Mouse (Mus musculus) hindbrain, embryonic 15.5 days (tissue): ENCODE data around the gene Rtl1. TPM values are rescaled to one million over a fixed set of nuclear protein-coding genes. Genes with fewer than 3 reads are reported as not detected.
A peak's percentile ranks its signal among the peaks of the same experiment; 100 is the strongest.

Experiments used
- ATAC-seq: fragments of 200-750 bp; cut with Nextera tagmentation; 2 replicates; pipeline ENCODE4 v1.8.0; 2017; ENCODE audit warnings: low read depth, moderate number of reproducible peaks, moderate TSS enrichment; ENCODE audit not compliant: low FRiP score
- H3K27ac ChIP-seq: fragments of 300-500 bp; sonication (generic); replicated peaks from 2 replicates; pipeline ENCODE4 v1.5.1; 2015; ENCODE audit warnings: mild to moderate bottlenecking, inconsistent platforms
- H3K27me3 ChIP-seq: fragments of 300-500 bp; sonication (generic); 2 replicates; pipeline ENCODE4 v1.6.1; 2015; ENCODE audit warnings: control low read depth, inconsistent platforms
- H3K36me3 ChIP-seq: fragments of 300-500 bp; sonication (generic); 2 replicates; pipeline ENCODE4 v1.6.1; 2015; ENCODE audit warnings: control low read depth, inconsistent platforms
- H3K4me1 ChIP-seq: fragments of 300-500 bp; sonication (generic); replicated peaks from 2 replicates; pipeline ENCODE4 v1.6.1; 2015; ENCODE audit warnings: control low read depth, inconsistent platforms
- H3K4me2 ChIP-seq: fragments of 300-500 bp; sonication (generic); 2 replicates; pipeline ENCODE4 v1.6.1; 2015; ENCODE audit warnings: moderate library complexity, mild to moderate bottlenecking, inconsistent platforms
- H3K4me3 ChIP-seq: fragments of 300-500 bp; sonication (generic); 2 replicates; pipeline ENCODE4 v1.5.1; 2015; ENCODE audit warnings: mild to moderate bottlenecking, inconsistent platforms
- H3K9ac ChIP-seq: fragments of 300-500 bp; sonication (generic); 2 replicates; pipeline ENCODE4 v1.6.1; 2015; ENCODE audit warnings: inconsistent platforms
- H3K9me3 ChIP-seq: fragments of 300-500 bp; sonication (generic); 2 replicates; pipeline ENCODE4 v1.6.1; 2016; ENCODE audit warnings: control low read depth, inconsistent platforms
- WGBS: fragments of 180-500 bp; shearing (Covaris S2); methylation state at CpG from one replicate; pipeline ENCODE4 v1.1.7; 2015; 5-methylcytosine and 5-hydroxymethylcytosine counted together
- polyA plus RNA-seq: library from polyadenylated mRNA; unstranded; fragments of >200 nt; fragmentation: Nextera tagmentation; extraction: Ambion mirVana; gene quantifications from 2 replicates; pipeline ENCODE4 v1.2.1, GENCODE M21; 2015

The Rtl1 gene
- polyA plus RNA-seq, 1 experiment from 2014 or later, result 1.9 TPM

GRCm38 (mm10) chr12:109560111-109560695 is 39.9 kb downstream of the Rtl1 start:
- Histone ChIP-seq H3K36me3 (peaks cover 47% of the 10 kb centered on the region), H3K9ac (no peak overlapping the region), H3K27ac (no peak overlapping the region), H3K4me2 (no peak overlapping the region), H3K27me3 (no peaks in the 10 kb centered on the region), H3K9me3 (no peaks in the 10 kb centered on the region), H3K4me3 (no peak overlapping the region), H3K4me1 (peaks cover 10% of the 10 kb centered on the region; the same call in 1 of the 2 replicates)
- WGBS, result 25% methylated on average over 10 of the region's 10 CpGs
- no peak for ATAC-seq

- H3K9me3 ChIP-seq, result no peaks in the 10 kb centered on the region
- peaks cover 10% of the 10 kb centered on the region; the same call in 1 of the 2 replicates for H3K4me1 ChIP-seq
- peaks cover 53% of the 10 kb centered on the region for H3K36me3 ChIP-seq
- no peaks in the 10 kb centered on the region for H3K27me3 ChIP-seq
- no peak overlapping the region for H3K9ac ChIP-seq
- no peak for ATAC-seq
- no peak overlapping the region for H3K27ac ChIP-seq
- no peak overlapping the region for H3K4me2 ChIP-seq
- 67% methylated on average over 7 of the region's 7 CpGs for WGBS
- no peak overlapping the region for H3K4me3 ChIP-seq
Measured at GRCm38 (mm10) chr12:109558891-109559487, 41.1 kb downstream of the Rtl1 start.

GRCm38 (mm10) chr12:109558226-109558824 is 41.8 kb downstream of the Rtl1 start:
- WGBS, result 52% methylated on average over 12 of the region's 12 CpGs
- peaks cover 10% of the 10 kb centered on the region; the same call in 1 of the 2 replicates for H3K4me1 ChIP-seq
- no peak overlapping the region for H3K4me2 ChIP-seq
- H3K27me3 ChIP-seq, result no peaks in the 10 kb centered on the region
- H3K9ac ChIP-seq, result no peak overlapping the region
- H3K9me3 ChIP-seq, result no peaks in the 10 kb centered on the region
- no peak overlapping the region for H3K27ac ChIP-seq
- H3K36me3 ChIP-seq, result peaks cover 47% of the 10 kb centered on the region
- H3K4me3 ChIP-seq, result no peak overlapping the region
- 0 out of 2 replicates have a peak, but pooled peaks have one; percentile 45 for ATAC-seq

- H3K4me1 ChIP-seq, result peaks cover 11% of the 10 kb centered on the region
- no peak overlapping the region for H3K4me2 ChIP-seq
- H3K9ac ChIP-seq, result no peak overlapping the region
- no peaks in the 10 kb centered on the region for H3K27me3 ChIP-seq
- no peak overlapping the region for H3K4me3 ChIP-seq
- peaks cover 54% of the 10 kb centered on the region for H3K36me3 ChIP-seq
- 52% methylated on average over 15 of the region's 15 CpGs for WGBS
- H3K9me3 ChIP-seq, result no peaks in the 10 kb centered on the region
- ATAC-seq, result no peak
- no peak overlapping the region for H3K27ac ChIP-seq
Measured at GRCm38 (mm10) chr12:109555837-109556409, 44.2 kb downstream of the Rtl1 start.

GRCm38 (mm10) chr12:109553568-109553967 is 46.6 kb downstream of the Rtl1 start:
- WGBS, result 56% methylated on average over 1 of the region's 1 CpGs
- H3K9me3 ChIP-seq, result no peaks in the 10 kb centered on the region
- H3K36me3 ChIP-seq, result peaks cover 56% of the 10 kb centered on the region
- no peaks in the 10 kb centered on the region for H3K27me3 ChIP-seq
- H3K27ac ChIP-seq, result no peak overlapping the region
- H3K9ac ChIP-seq, result no peak overlapping the region
- peaks cover 9% of the 10 kb centered on the region; the same call in 1 of the 2 replicates for H3K4me1 ChIP-seq
- ATAC-seq, result no peak
- no peak overlapping the region for H3K4me2 ChIP-seq
- H3K4me3 ChIP-seq, result no peak overlapping the region

GRCm38 (mm10) chr12:109552754-109553525 is 47.2 kb downstream of the Rtl1 start:
- Histone ChIP-seq H3K9ac (no peak overlapping the region), H3K9me3 (no peaks in the 10 kb centered on the region), H3K4me1 (peaks cover 6% of the 10 kb centered on the region; the same call in 1 of the 2 replicates), H3K4me3 (no peak overlapping the region), H3K36me3 (peaks cover 55% of the 10 kb centered on the region), H3K27me3 (no peaks in the 10 kb centered on the region), H3K4me2 (no peak overlapping the region), H3K27ac (no peak overlapping the region)
- no peak for ATAC-seq
- 49% methylated on average over 18 of the region's 18 CpGs for WGBS

- no peaks in the 10 kb centered on the region for H3K9me3 ChIP-seq
- H3K4me3 ChIP-seq, result no peak overlapping the region
- WGBS, result 82% methylated on average over 2 of the region's 2 CpGs
- no peak overlapping the region for H3K27ac ChIP-seq
- ATAC-seq, result no peak
- H3K9ac ChIP-seq, result no peak overlapping the region
- peaks cover 5% of the 10 kb centered on the region; the same call in 1 of the 2 replicates for H3K4me1 ChIP-seq
- no peaks in the 10 kb centered on the region for H3K27me3 ChIP-seq
- H3K36me3 ChIP-seq, result peaks cover 53% of the 10 kb centered on the region
- no peak overlapping the region for H3K4me2 ChIP-seq
Measured at GRCm38 (mm10) chr12:109551771-109552170, 48.4 kb downstream of the Rtl1 start.

- Histone ChIP-seq H3K4me2 (no peak overlapping the region), H3K4me1 (peaks cover 6% of the 10 kb centered on the region), H3K4me3 (no peak overlapping the region), H3K9ac (no peak overlapping the region), H3K9me3 (no peaks in the 10 kb centered on the region), H3K36me3 (peaks cover 31% of the 10 kb centered on the region), H3K27me3 (no peaks in the 10 kb centered on the region), H3K27ac (no peak overlapping the region)
- whole genome bisulfite sequencing, result 60% methylated on average over 2 of the region's 2 CpGs
- ATAC-seq, result no peak
Measured at GRCm38 (mm10) chr12:109547085-109547484, 53.0 kb downstream of the Rtl1 start.

- H3K36me3 ChIP-seq, result peaks cover 24% of the 10 kb centered on the region
- no peak overlapping the region for H3K9ac ChIP-seq
- H3K9me3 ChIP-seq, result no peaks in the 10 kb centered on the region
- no peak for ATAC-seq
- no peak overlapping the region for H3K27ac ChIP-seq
- H3K27me3 ChIP-seq, result no peaks in the 10 kb centered on the region
- peaks cover 6% of the 10 kb centered on the region for H3K4me1 ChIP-seq
- H3K4me2 ChIP-seq, result peak overlapping the region; percentile 8; the same call in 1 of the 2 replicates
- H3K4me3 ChIP-seq, result no peak overlapping the region
- 55% methylated on average over 30 of the region's 30 CpGs for WGBS
Measured at GRCm38 (mm10) chr12:109545875-109546732, 54.0 kb downstream of the Rtl1 start.

- H3K27me3 ChIP-seq, result no peaks in the 10 kb centered on the region
- peak overlapping the region; percentile 31 for H3K4me3 ChIP-seq
- H3K36me3 ChIP-seq, result peaks cover 11% of the 10 kb centered on the region
- peak overlapping the region; percentile 38 for H3K4me2 ChIP-seq
- peaks cover 6% of the 10 kb centered on the region for H3K4me1 ChIP-seq
- H3K27ac ChIP-seq, result no peak overlapping the region
- 67% methylated on average over 4 of the region's 4 CpGs for WGBS
- ATAC-seq, result peak; percentile 28; the same call in 1 of the 2 replicates
- no peak overlapping the region for H3K9ac ChIP-seq
- no peaks in the 10 kb centered on the region for H3K9me3 ChIP-seq
Measured at GRCm38 (mm10) chr12:109543281-109543923, 56.7 kb downstream of the Rtl1 start.
